Comparison of ENCODE assay signal across 8 mouse cellular contexts in the genomic region with DNA sequence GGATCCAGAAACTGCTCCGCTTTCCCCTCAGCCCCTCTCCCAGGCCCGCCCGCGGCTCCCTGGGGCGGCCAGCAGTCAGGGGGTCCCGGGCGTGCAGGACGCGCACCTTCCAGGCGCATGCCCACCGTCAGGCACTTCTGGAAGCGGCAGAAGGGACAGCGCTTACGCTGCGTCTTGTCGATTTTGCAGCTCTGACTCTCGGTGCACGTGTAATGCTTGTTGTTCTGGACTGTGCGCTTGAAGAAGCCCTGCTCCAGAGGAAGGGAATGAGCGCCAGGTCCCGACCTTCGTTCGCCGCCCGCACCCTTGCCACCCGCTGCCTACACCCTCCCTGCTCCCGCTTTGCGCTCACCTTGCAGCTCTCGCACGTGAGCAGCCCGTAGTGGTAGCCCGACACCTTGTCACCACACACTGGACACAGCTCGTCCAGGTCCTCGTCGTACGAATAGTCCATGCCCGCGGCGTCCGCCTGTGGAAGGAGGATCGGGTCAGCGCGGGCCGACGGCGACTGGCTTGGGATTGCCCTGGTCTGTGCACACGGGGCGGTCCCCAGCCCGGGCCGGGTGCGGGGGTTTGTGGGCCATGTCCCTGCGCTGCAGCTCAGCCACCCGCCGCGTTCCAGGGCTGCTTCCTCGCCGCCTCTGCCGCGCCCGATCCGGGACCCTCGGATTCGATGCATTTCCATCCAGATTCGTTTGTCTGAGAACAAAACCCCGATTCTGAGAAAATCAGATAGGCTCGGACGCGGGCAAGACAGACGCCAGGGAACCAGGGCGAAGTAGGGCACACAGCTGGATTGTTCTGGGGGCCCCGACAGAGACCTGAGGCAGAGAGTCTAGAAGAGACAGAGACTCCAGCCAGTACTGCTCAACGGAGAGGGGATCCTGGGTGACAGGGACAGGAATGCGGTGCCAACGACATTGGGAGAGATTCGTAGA. TPM values are rescaled to one million over a fixed set of nuclear protein-coding genes. Genes with fewer than 3 reads are reported as not detected.
DNase-seq lines count a peak whose midpoint lies in the region; ATAC-seq and TF ChIP-seq lines count a peak whose summit lies in the region.

No protein-coding gene starts in this region.

- peaks cover 54% of the 10 kb centered on the region for H3K27me3 ChIP-seq in G1E (ENCODE audit: insufficient read depth, low read length)
- H3K27me3 ChIP-seq in forebrain, postnatal 0 days (ENCODE audit: insufficient read depth, low read length), result peaks cover 74% of the 10 kb centered on the region
- H3K27me3 ChIP-seq in midbrain, embryonic 12.5 days, result peaks cover 98% of the 10 kb centered on the region

- 2% methylated on average over 75 of the region's 75 CpGs for WGBS in forebrain, postnatal 0 days
- under 1% methylated on average over 73 of the region's 75 CpGs for WGBS in midbrain, embryonic 12.5 days

- ATAC-seq in G1E (ENCODE audit: extremely low read depth, insufficient number of reproducible peaks, low FRiP score, poor library complexity, severe bottlenecking), result no peak
- ATAC-seq in forebrain, postnatal 0 days, result peak; percentile 19
- ATAC-seq in midbrain, embryonic 12.5 days (ENCODE audit: low FRiP score, low read depth), result peak; percentile 41; the same call in 1 of the 2 replicates

- peaks cover 8% of the 10 kb centered on the region; the same call in 1 of the 2 replicates for H3K4me1 ChIP-seq in G1E (ENCODE audit: insufficient read depth, low read depth, low read length)
- 0 out of 2 replicates have a peak, but pooled peaks cover 3% of the 10 kb centered on the region for H3K4me1 ChIP-seq in forebrain, postnatal 0 days (ENCODE audit: insufficient read depth)
- peaks cover 18% of the 10 kb centered on the region for H3K4me1 ChIP-seq in midbrain, embryonic 12.5 days

- no peak for TF ChIP-seq CTCF in G1E (IDR thresholded peaks at IDR 0.05; ENCODE audit: low read depth, low read length)
- TF ChIP-seq CTCF in forebrain, postnatal 0 days (IDR thresholded peaks at IDR 0.05; ENCODE audit: low read depth), result no peak

- H3K4me2 ChIP-seq in forebrain, postnatal 0 days (ENCODE audit: low read depth), result peak overlapping the region; percentile 19
- peak overlapping the region; percentile 42 for H3K4me2 ChIP-seq in midbrain, embryonic 12.5 days (replicated peaks)

- H3K27ac ChIP-seq in forebrain, postnatal 0 days (ENCODE audit: low read depth, low read length), result no peak overlapping the region
- no peak overlapping the region for H3K27ac ChIP-seq in midbrain, embryonic 12.5 days (replicated peaks)

- peak; percentile 37 to 66 for DNase-seq in cerebellum, postnatal 10 days
- DNase-seq in cerebellum, adult 9-11 months, result no peak
- DNase-seq in G1E (ENCODE audit: low spot score), result no peak
- DNase-seq in forebrain, postnatal 0 days, result peak; percentile 77
- peak; percentile 42 for DNase-seq in kidney, adult 9 months
- no peak for DNase-seq in thymus, adult 18-20 months
- no peak for DNase-seq in spleen, adult 18-20 months

- H3K36me3 ChIP-seq in G1E (replicated peaks), result no peaks in the 10 kb centered on the region
- H3K36me3 ChIP-seq in forebrain, postnatal 0 days (ENCODE audit: insufficient read depth), result no peaks in the 10 kb centered on the region
- H3K36me3 ChIP-seq in midbrain, embryonic 12.5 days, result no peaks in the 10 kb centered on the region

- 0 out of 2 replicates have a peak overlapping the region, but pooled peaks have one; percentile 1 for H3K9ac ChIP-seq in forebrain, postnatal 0 days
- H3K9ac ChIP-seq in midbrain, embryonic 12.5 days (replicated peaks), result no peak overlapping the region; the same call in 1 of the 2 replicates

- peak overlapping the region; percentile 30; the same call in 1 of the 2 replicates for H3K4me3 ChIP-seq in G1E (ENCODE audit: low read depth, low read length)
- H3K4me3 ChIP-seq in forebrain, postnatal 0 days (ENCODE audit: low read depth, low read length), result peak overlapping the region; percentile 14; the same call in 1 of the 2 replicates
- peak overlapping the region; percentile 30 for H3K4me3 ChIP-seq in midbrain, embryonic 12.5 days

- peaks cover 27% of the 10 kb centered on the region for H3K9me3 ChIP-seq in G1E (replicated peaks)
- no peaks in the 10 kb centered on the region for H3K9me3 ChIP-seq in forebrain, postnatal 0 days (ENCODE audit: low read length)
- H3K9me3 ChIP-seq in midbrain, embryonic 12.5 days, result no peaks in the 10 kb centered on the region

RNA-seq across cellular contexts. Expression of gene Nr5a1, which starts 3.8 kb away (rescaled TPM):
- total RNA-seq in G1E (2014; fragmentation: Nextera tagmentation) (not detected in 2 replicates), G1E (2017) (0.11 and 0.12 TPM in 2 replicates)
- 0.03 and 0.04 TPM in 2 replicates for polyA plus RNA-seq in G1E (2012)
- 0.23 and 1.3 TPM in 2 replicates for total RNA-seq in forebrain, postnatal 0 days (2014; rRNA removed)
- 0.45 TPM in 1 of 2 replicates, not detected in the other for polyA plus RNA-seq in forebrain, postnatal 0 days (2015; fragmentation: Nextera tagmentation; extraction: Ambion mirVana)
- polyA plus RNA-seq in midbrain, embryonic 12.5 days (2016; fragmentation: Nextera tagmentation; extraction: Ambion mirVana), result 0.29 and 0.39 TPM in 2 replicates

Comparison
In these comparisons a context has a peak if more than half of its experiments do, and no peak if none do; other contexts are left out.
1. DNase-seq: peak in cerebellum, postnatal 10 days (2 of 2), forebrain, postnatal 0 days (single experiment) and kidney, adult 9 months (single experiment); none in cerebellum, adult 9-11 months (single experiment), G1E (single experiment), thymus, adult 18-20 months (0 of 2) and spleen, adult 18-20 months (0 of 2).
2. Peak in every context shown above with its lines, with median percentiles within 50 percentile points of each other: H3K4me3 ChIP-seq.